Mouse (Mus musculus) lung, adult 2 months (tissue): ENCODE data around the gene Ate1.

Experiments used
- CTCF ChIP-seq: fragments of 200-500 bp; IDR thresholded peaks from 2 replicates; pipeline ENCODE4 v1.5.1; 2011; ENCODE audit warnings: mild to moderate bottlenecking, low read length, control low read depth; ENCODE audit not compliant: insufficient read depth
- POLR2A ChIP-seq: fragments of 200-500 bp; IDR thresholded peaks from 2 replicates; pipeline ENCODE4 v1.6.1; 2011; ENCODE audit warnings: low read depth, mild to moderate bottlenecking, control low read depth, low read length, borderline replicate concordance; ENCODE audit errors: extremely low read depth

- TF ChIP-seq POLR2A (no peak), CTCF (no peak)
Observed at GRCm38 (mm10) chr7:130492026-130492425, 28.1 kb downstream of the Ate1 start.
